Mouse (Mus musculus) hindbrain, postnatal 0 days (tissue): ENCODE measurements around the gene Adam4. TPM values are rescaled to one million over a fixed set of nuclear protein-coding genes. Genes with fewer than 3 reads are reported as not detected.

Experiments
- polyA plus RNA-seq: library from polyadenylated mRNA; unstranded; fragments of >200 nt; fragmentation: Nextera tagmentation; extraction: Ambion mirVana; gene quantifications from 2 replicates; pipeline ENCODE4 v1.2.1, GENCODE M21; 2015
- total RNA-seq: library from RNA; depleted of rRNA; stranded (reverse); fragments of >200 nt; gene quantifications from 2 replicates; pipeline ENCODE4 v1.2.3, GENCODE M21; 2014; rRNA removed

Gene Adam4
- total and polyA plus RNA-seq, 2 experiments from 2014 or later = 0.11 to 1.5 TPM

Other genes with a start within 250 kb of the Adam4 start
- gene Slc8a3, start 88.8 kb downstream of the Adam4 start, total RNA-seq = 51.2 and 52.0 TPM in 2 replicates
- gene Slc8a3, start 88.8 kb downstream of the Adam4 start, polyA plus RNA-seq = 9.9 and 11.0 TPM in 2 replicates
- gene Gm4787, start 42.5 kb downstream of the Adam4 start, total RNA-seq = 0.68 and 3.5 TPM in 2 replicates
- gene Gm4787, start 42.5 kb downstream of the Adam4 start, polyA plus RNA-seq = 0.09 and 0.11 TPM in 2 replicates
- 56.8 and 77.4 TPM in 2 replicates for gene Cox16, start 63.2 kb upstream of the Adam4 start, total RNA-seq
- 131 and 140 TPM in 2 replicates for gene Cox16, start 63.2 kb upstream of the Adam4 start, polyA plus RNA-seq
- 23.0 and 45.1 TPM in 2 replicates for gene Gm20498, start 111.0 kb upstream of the Adam4 start, total RNA-seq
- 43.6 and 49.4 TPM in 2 replicates for gene Gm20498, start 111.0 kb upstream of the Adam4 start, polyA plus RNA-seq
- gene Synj2bp, start 111.0 kb upstream of the Adam4 start, total RNA-seq = 13.4 and 17.5 TPM in 2 replicates
- 19.8 and 24.8 TPM in 2 replicates for gene Synj2bp, start 111.0 kb upstream of the Adam4 start, polyA plus RNA-seq
- 0.11 and 0.73 TPM in 2 replicates for gene Adam21, start 146.5 kb upstream of the Adam4 start, total RNA-seq
- 0.51 and 0.54 TPM in 2 replicates for gene Adam21, start 146.5 kb upstream of the Adam4 start, polyA plus RNA-seq
- 12.3 and 25.6 TPM in 2 replicates for gene Med6, start 173.1 kb upstream of the Adam4 start, total RNA-seq
- 31.5 and 35.5 TPM in 2 replicates for gene Med6, start 173.1 kb upstream of the Adam4 start, polyA plus RNA-seq
- 60.2 and 60.4 TPM in 2 replicates for gene Ttc9, start 209.3 kb upstream of the Adam4 start, total RNA-seq
- 17.3 and 19.0 TPM in 2 replicates for gene Ttc9, start 209.3 kb upstream of the Adam4 start, polyA plus RNA-seq